Mouse (Mus musculus): ENCODE measurements at regions not wholly inside any gene's neighbourhood (a gene's known extent, or its start where the extent isn't known, plus 50 kb on each side); places are given as distances from the start of the nearest gene placed in this dataset.

GRCm38 (mm10) chr13:5778443-5779171, 82.7 kb upstream of the Klf6 start:
- in situ Hi-C loops (cut with MboI; ENCODE audit: low sequenced_read_pairs in 2 of 2, unreplicated experiment in 2 of 2): no loop called here
- H3K4me3 ChIP-seq (ENCODE audit: insufficient read depth in 1 of 2, low read depth in 1 of 2, low read length in 2 of 2, poor library complexity in 1 of 2, severe bottlenecking in 1 of 2): no peak overlapping the region
- no peaks in the 10 kb centered on the region for H3K4me1 ChIP-seq (ENCODE audit: control insufficient read depth in 2 of 2, insufficient read depth in 2 of 2, low read length in 2 of 2, poor library complexity in 1 of 2)

DNA sequence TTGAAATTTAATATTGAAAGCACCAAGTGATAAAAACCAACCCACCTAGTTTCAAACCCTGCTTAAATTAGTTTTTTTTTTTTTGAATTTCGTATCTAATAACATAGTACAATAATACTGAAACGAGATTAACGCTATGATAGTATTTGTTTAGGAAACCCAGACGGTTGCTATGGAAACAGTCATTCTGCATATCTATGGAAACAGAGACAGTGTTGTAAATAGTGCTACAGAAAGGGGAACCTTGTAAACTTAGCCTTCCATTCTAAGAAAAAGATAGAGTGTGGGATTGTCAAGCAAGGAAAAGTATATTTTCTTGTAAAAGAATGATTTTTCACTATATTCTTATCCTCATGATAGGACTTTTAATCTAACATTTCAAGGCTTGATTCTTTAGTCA, 81.9 kb upstream of the Klf6 start:
- DNase-seq (ENCODE audit: low read depth, low spot score): no peak
- no peaks in the 10 kb centered on the region for H3K9me3 ChIP-seq (ENCODE audit: control insufficient read depth, insufficient read depth, low read depth, low read length)
- no peak overlapping the region for H3K4me3 ChIP-seq (ENCODE audit: insufficient read depth in 1 of 2, low read depth in 1 of 2, low read length in 2 of 2, poor library complexity in 1 of 2, severe bottlenecking in 1 of 2)
- TF ChIP-seq ZC3H11A (IDR thresholded peaks at IDR 0.05; ENCODE audit: borderline replicate concordance, low read depth, low read length) (no peak), ZNF384 (IDR thresholded peaks at IDR 0.05; ENCODE audit: low read depth, low read length) (no peak), HCFC1 (IDR thresholded peaks at IDR 0.05; ENCODE audit: borderline replicate concordance, insufficient read depth, low read length) (no peak), MAFK (IDR thresholded peaks at IDR 0.05; ENCODE audit: insufficient read depth, low read depth, low read length) (no peak), CHD2 (IDR thresholded peaks at IDR 0.05; ENCODE audit: low read depth, low read length) (no peak)
- no peak overlapping the region for H3K27ac ChIP-seq (ENCODE audit: insufficient read depth, low read depth, low read length, poor library complexity, severe bottlenecking)
- no peaks in the 10 kb centered on the region for H3K36me3 ChIP-seq (ENCODE audit: control insufficient read depth, insufficient read depth, low read length, poor library complexity, severe bottlenecking)
- in situ Hi-C loops (cut with MboI; ENCODE audit: low sequenced_read_pairs in 2 of 2, unreplicated experiment in 2 of 2): no loop called here
- no peak overlapping the region for H3K9ac ChIP-seq (ENCODE audit: insufficient read depth, low read depth, low read length, poor library complexity, severe bottlenecking)
- H3K4me1 ChIP-seq (ENCODE audit: control insufficient read depth in 2 of 2, insufficient read depth in 2 of 2, low read length in 2 of 2, poor library complexity in 1 of 2): no peaks in the 10 kb centered on the region

More at GRCm38 (mm10) chr13:5778443-5779171, 82.7 kb upstream of the Klf6 start:
- TF ChIP-seq HCFC1 (IDR thresholded peaks at IDR 0.05; ENCODE audit: borderline replicate concordance, insufficient read depth, low read length) (no peak), ZC3H11A (IDR thresholded peaks at IDR 0.05; ENCODE audit: borderline replicate concordance, low read depth, low read length) (no peak), CHD2 (IDR thresholded peaks at IDR 0.05; ENCODE audit: low read depth, low read length) (no peak), MAFK (IDR thresholded peaks at IDR 0.05; ENCODE audit: insufficient read depth, low read depth, low read length) (no peak), ZNF384 (IDR thresholded peaks at IDR 0.05; ENCODE audit: low read depth, low read length) (no peak)
- Histone ChIP-seq H3K27ac (ENCODE audit: insufficient read depth, low read depth, low read length, poor library complexity, severe bottlenecking) (no peak overlapping the region), H3K9ac (ENCODE audit: insufficient read depth, low read depth, low read length, poor library complexity, severe bottlenecking) (no peak overlapping the region), H3K9me3 (ENCODE audit: control insufficient read depth, insufficient read depth, low read depth, low read length) (no peaks in the 10 kb centered on the region), H3K36me3 (ENCODE audit: control insufficient read depth, insufficient read depth, low read length, poor library complexity, severe bottlenecking) (no peaks in the 10 kb centered on the region)
- no peak for DNase-seq (ENCODE audit: low read depth, low spot score)

GRCm38 (mm10) chr13:5782540-5782939, 78.7 kb upstream of the Klf6 start:
- Histone ChIP-seq H3K9me3 (ENCODE audit: control insufficient read depth, insufficient read depth, low read depth, low read length) (no peaks in the 10 kb centered on the region), H3K36me3 (ENCODE audit: control insufficient read depth, insufficient read depth, low read length, poor library complexity, severe bottlenecking) (no peaks in the 10 kb centered on the region), H3K27ac (ENCODE audit: insufficient read depth, low read depth, low read length, poor library complexity, severe bottlenecking) (no peak overlapping the region), H3K4me3 (ENCODE audit: insufficient read depth in 1 of 2, low read depth in 1 of 2, low read length in 2 of 2, poor library complexity in 1 of 2, severe bottlenecking in 1 of 2) (no peak overlapping the region), H3K4me1 (ENCODE audit: control insufficient read depth in 2 of 2, insufficient read depth in 2 of 2, low read length in 2 of 2, poor library complexity in 1 of 2) (no peaks in the 10 kb centered on the region), H3K9ac (ENCODE audit: insufficient read depth, low read depth, low read length, poor library complexity, severe bottlenecking) (no peak overlapping the region)
- no peak for DNase-seq (ENCODE audit: low read depth, low spot score)
- in situ Hi-C loops (cut with MboI; ENCODE audit: low sequenced_read_pairs in 2 of 2, unreplicated experiment in 2 of 2): no loop called here
- TF ChIP-seq CHD2 (IDR thresholded peaks at IDR 0.05; ENCODE audit: low read depth, low read length): no peak

GRCm38 (mm10) chr13:5787114-5787513, 74.2 kb upstream of the Klf6 start:
- H3K4me1 ChIP-seq (ENCODE audit: control insufficient read depth in 2 of 2, insufficient read depth in 2 of 2, low read length in 2 of 2, poor library complexity in 1 of 2): no peaks in the 10 kb centered on the region
- no peak overlapping the region for H3K27ac ChIP-seq (ENCODE audit: insufficient read depth, low read depth, low read length, poor library complexity, severe bottlenecking)
- TF ChIP-seq HCFC1 (IDR thresholded peaks at IDR 0.05; ENCODE audit: borderline replicate concordance, insufficient read depth, low read length) (no peak), MAFK (IDR thresholded peaks at IDR 0.05; ENCODE audit: insufficient read depth, low read depth, low read length) (no peak), CHD2 (IDR thresholded peaks at IDR 0.05; ENCODE audit: low read depth, low read length) (no peak), ZNF384 (IDR thresholded peaks at IDR 0.05; ENCODE audit: low read depth, low read length) (no peak), ZC3H11A (IDR thresholded peaks at IDR 0.05; ENCODE audit: borderline replicate concordance, low read depth, low read length) (no peak)
- no peak for DNase-seq (ENCODE audit: low read depth, low spot score)
- H3K9ac ChIP-seq (ENCODE audit: insufficient read depth, low read depth, low read length, poor library complexity, severe bottlenecking): no peak overlapping the region
- H3K9me3 ChIP-seq (ENCODE audit: control insufficient read depth, insufficient read depth, low read depth, low read length): no peaks in the 10 kb centered on the region
- H3K36me3 ChIP-seq (ENCODE audit: control insufficient read depth, insufficient read depth, low read length, poor library complexity, severe bottlenecking): no peaks in the 10 kb centered on the region
- no peak overlapping the region for H3K4me3 ChIP-seq (ENCODE audit: insufficient read depth in 1 of 2, low read depth in 1 of 2, low read length in 2 of 2, poor library complexity in 1 of 2, severe bottlenecking in 1 of 2)
- in situ Hi-C loops (cut with MboI; ENCODE audit: low sequenced_read_pairs in 2 of 2, unreplicated experiment in 2 of 2): no loop called here

DNA sequence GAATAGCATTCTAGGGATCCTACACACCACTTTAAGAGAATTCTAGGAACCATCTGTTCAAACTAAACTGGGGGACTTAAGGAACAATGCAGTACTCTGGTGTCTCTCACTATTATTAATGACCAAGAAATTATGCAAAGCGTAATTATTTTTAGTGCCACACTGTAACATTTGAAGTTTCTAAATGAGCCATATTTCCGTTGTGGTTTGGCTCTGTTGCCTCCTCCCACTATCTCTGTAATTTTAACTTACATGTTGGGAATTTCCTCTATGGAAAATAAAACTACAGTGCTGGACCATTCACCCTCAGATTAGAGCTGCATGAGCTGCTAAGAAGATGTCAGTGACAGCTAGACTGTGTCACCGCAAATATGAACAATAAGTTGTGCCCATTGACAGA, 72.0 kb upstream of the Klf6 start:
- DNase-seq (ENCODE audit: low read depth, low spot score): no peak
- Histone ChIP-seq H3K27ac (ENCODE audit: insufficient read depth, low read depth, low read length, poor library complexity, severe bottlenecking) (no peak overlapping the region), H3K9me3 (ENCODE audit: control insufficient read depth, insufficient read depth, low read depth, low read length) (no peaks in the 10 kb centered on the region), H3K4me1 (ENCODE audit: control insufficient read depth in 2 of 2, insufficient read depth in 2 of 2, low read length in 2 of 2, poor library complexity in 1 of 2) (no peaks in the 10 kb centered on the region), H3K9ac (ENCODE audit: insufficient read depth, low read depth, low read length, poor library complexity, severe bottlenecking) (no peak overlapping the region), H3K4me3 (ENCODE audit: insufficient read depth in 1 of 2, low read depth in 1 of 2, low read length in 2 of 2, poor library complexity in 1 of 2, severe bottlenecking in 1 of 2) (no peak overlapping the region), H3K36me3 (ENCODE audit: control insufficient read depth, insufficient read depth, low read length, poor library complexity, severe bottlenecking) (no peaks in the 10 kb centered on the region)
- in situ Hi-C loops (cut with MboI; ENCODE audit: low sequenced_read_pairs in 2 of 2, unreplicated experiment in 2 of 2): no loop called here
- no peak for TF ChIP-seq ZNF384 (IDR thresholded peaks at IDR 0.05; ENCODE audit: low read depth, low read length)
- TF ChIP-seq HCFC1 (IDR thresholded peaks at IDR 0.05; ENCODE audit: borderline replicate concordance, insufficient read depth, low read length): no peak
- TF ChIP-seq MAFK (IDR thresholded peaks at IDR 0.05; ENCODE audit: insufficient read depth, low read depth, low read length): no peak
- TF ChIP-seq CHD2 (IDR thresholded peaks at IDR 0.05; ENCODE audit: low read depth, low read length): no peak
- no peak for TF ChIP-seq ZC3H11A (IDR thresholded peaks at IDR 0.05; ENCODE audit: borderline replicate concordance, low read depth, low read length)

Measured in ES-E14 (cell line).